Mouse (Mus musculus) heart, postnatal 36 days (tissue): ENCODE measurements around the gene Mpnd. TPM values are rescaled to one million over a fixed set of nuclear protein-coding genes. Genes with fewer than 3 reads are reported as not detected.

Experiments used
- total RNA-seq, 2 experiments: library from RNA; stranded (reverse); gene quantifications; 2 replicates each; pipeline ENCODE4 v1.2.3; 2021

Mpnd gene
- total RNA-seq, 2 experiments from 2014 or later: 58.6 to 64.1 TPM

Other genes starting within 250 kb of the Mpnd start
- 1 to 10 TPM; 4.2 to 4.4 TPM for gene Zfp119a, start 126.8 kb upstream of the Mpnd start, total RNA-seq
- gene Zfp959, start 113.6 kb upstream of the Mpnd start, total RNA-seq: 1 to 10 TPM; 4.1 to 5.0 TPM
- 1 to 10 TPM; 3.7 to 4.3 TPM for gene Zfp119b, start 56.2 kb upstream of the Mpnd start, total RNA-seq
- gene Ebi3, start 53.1 kb upstream of the Mpnd start, total RNA-seq: 1 to 10 TPM in 1 of 2 experiments, under 1 TPM in 1; 0.78 to 1.6 TPM
- 1 to 10 TPM; 8.8 to 9.5 TPM for gene Yju2, start 46.6 kb upstream of the Mpnd start, total RNA-seq
- gene Shd, start 35.2 kb upstream of the Mpnd start, total RNA-seq: under 1 TPM; 0.72 to 0.87 TPM
- gene Fsd1, start 19.2 kb upstream of the Mpnd start, total RNA-seq: not detected
- 10 to 100 TPM; 15.5 to 16.4 TPM for gene Stap2, start 127 bp upstream of the Mpnd start, total RNA-seq
- gene Sh3gl1, start 30.9 kb downstream of the Mpnd start, total RNA-seq: 10 to 100 TPM; 15.4 to 17.3 TPM
- gene Chaf1a, start 34.7 kb downstream of the Mpnd start, total RNA-seq: 1 to 10 TPM; 1.3 to 1.5 TPM
- 10 to 100 TPM; 57.6 to 61.3 TPM for gene Ubxn6, start 69.3 kb downstream of the Mpnd start, total RNA-seq
- gene Hdgfl2, start 73.9 kb downstream of the Mpnd start, total RNA-seq: 10 to 100 TPM; 37.5 to 41.1 TPM
- 100 to 1,000 TPM; 157 to 172 TPM for gene Plin4, start 104.1 kb downstream of the Mpnd start, total RNA-seq
- 100 to 1,000 TPM; 171 to 183 TPM for gene Plin5, start 111.9 kb downstream of the Mpnd start, total RNA-seq
- 10 to 100 TPM; 56.1 to 73.6 TPM for gene Lrg1, start 116.3 kb downstream of the Mpnd start, total RNA-seq
- 10 to 100 TPM in 1 of 2 experiments, 1 to 10 TPM in 1; 7.5 to 10.2 TPM for gene Sema6b, start 134.6 kb downstream of the Mpnd start, total RNA-seq
- 1 to 10 TPM; 1.9 to 2.8 TPM for gene Tnfaip8l1, start 156.8 kb downstream of the Mpnd start, total RNA-seq
- 10 to 100 TPM; 25.2 to 25.5 TPM for gene Mydgf, start 178.2 kb downstream of the Mpnd start, total RNA-seq
- 10 to 100 TPM; 38.4 to 43.0 TPM for gene Dpp9, start 213.2 kb downstream of the Mpnd start, total RNA-seq